Mouse (Mus musculus): ENCODE results near the gene Ssh2.

DNA sequence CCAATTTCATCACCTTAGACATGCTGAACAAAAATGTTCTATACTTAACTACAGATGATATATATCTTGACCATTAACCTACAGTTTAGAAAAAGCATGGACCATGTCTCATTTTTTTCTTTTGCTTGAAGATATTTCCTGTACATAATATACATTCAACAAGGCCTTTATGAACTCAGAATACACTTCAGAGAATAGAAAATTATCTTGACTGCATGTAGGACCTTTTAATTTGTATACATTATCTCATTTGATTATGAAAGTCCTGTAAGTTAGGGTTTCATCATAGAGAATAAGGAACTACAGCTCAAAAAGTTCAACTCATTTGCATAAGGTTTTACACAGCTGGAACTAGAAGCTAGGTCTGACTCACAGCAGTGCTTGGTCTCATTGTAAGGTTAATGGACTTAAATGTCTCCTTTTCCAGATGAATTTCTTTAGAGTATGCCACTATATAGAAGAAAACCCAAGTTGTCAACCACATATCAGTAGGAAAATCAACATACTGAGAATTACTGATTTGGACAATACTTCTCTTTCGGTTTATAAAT, 1.9 kb upstream of the Ssh2 start:
- no peak for TF ChIP-seq CTCF (IDR thresholded peaks at IDR 0.05; ENCODE audit: low read depth)
- TF ChIP-seq EP300 (optimal IDR thresholded peaks at IDR 0.05): no peak
